Mouse (Mus musculus): Measurements from ENCODE around the gene Hoxc4.

DNA sequence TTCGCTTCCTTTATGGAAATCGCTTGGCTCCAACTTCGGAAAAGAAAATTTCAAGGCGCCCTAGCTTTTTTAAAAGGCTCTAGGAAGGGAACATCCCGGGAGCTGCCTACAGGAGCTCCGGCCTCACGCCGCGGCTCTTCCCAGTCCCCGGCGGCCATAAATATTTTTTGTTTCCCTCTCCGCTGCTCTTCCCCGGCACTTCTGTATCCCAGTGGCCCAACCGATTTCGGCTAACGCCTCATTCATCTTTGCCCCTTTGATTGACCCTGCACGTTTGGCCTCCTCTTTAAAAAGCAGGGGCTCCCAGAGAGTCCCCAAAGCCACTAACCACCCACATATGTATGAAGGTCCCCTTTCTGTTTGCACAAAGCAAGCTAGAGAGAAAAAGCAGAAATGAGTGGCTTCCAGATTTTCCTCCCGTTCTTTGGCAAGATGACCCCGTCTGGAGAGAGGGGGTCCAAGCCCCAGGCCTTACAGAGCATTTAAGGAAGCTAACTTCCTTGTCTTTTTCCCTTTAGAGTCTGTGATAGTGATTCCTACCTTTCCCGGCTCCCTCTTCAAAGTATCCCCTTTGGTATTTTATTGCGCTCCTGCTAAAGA lies 40.8 kb downstream of the Hoxc4 start:
- no peak for TF ChIP-seq POLR2A (IDR thresholded peaks at IDR 0.05; ENCODE audit: borderline replicate concordance, insufficient read depth, low read length)
- TF ChIP-seq CTCF (IDR thresholded peaks at IDR 0.05; ENCODE audit: borderline replicate concordance, insufficient read depth, low read depth, low read length), result no peak

Data from cerebellum, adult 2 months (tissue).